Mouse (Mus musculus): ENCODE measurements around the gene Arl4a.

Gene Arl4a

GRCm38 (mm10) chr12:40009866-40010265 lies 28.0 kb downstream of the Arl4a start:
- no peak for DNase-seq (ENCODE audit: low spot score in 2 of 2)

- no peak for DNase-seq (ENCODE audit: low spot score in 2 of 2)
Measured at GRCm38 (mm10) chr12:40008459-40008858, 29.4 kb downstream of the Arl4a start.

GRCm38 (mm10) chr12:40004766-40005165 lies 33.1 kb downstream of the Arl4a start:
- no peak for DNase-seq (ENCODE audit: low spot score in 2 of 2)

GRCm38 (mm10) chr12:39998853-39999195 lies 39.0 kb downstream of the Arl4a start:
- no peak for DNase-seq (ENCODE audit: low spot score in 2 of 2)

- DNase-seq (ENCODE audit: low spot score in 2 of 2) = no peak
Measured at GRCm38 (mm10) chr12:39998070-39998852, 39.6 kb downstream of the Arl4a start.

GRCm38 (mm10) chr12:39997651-39998050 lies 40.2 kb downstream of the Arl4a start:
- DNase-seq (ENCODE audit: low spot score in 2 of 2) = no peak

GRCm38 (mm10) chr12:39996015-39996414 lies 41.8 kb downstream of the Arl4a start:
- DNase-seq (ENCODE audit: low spot score in 2 of 2) = no peak

- DNase-seq (ENCODE audit: low spot score in 2 of 2) = no peak
Measured at GRCm38 (mm10) chr12:39995609-39996008, 42.2 kb downstream of the Arl4a start.

- no peak for DNase-seq (ENCODE audit: low spot score in 2 of 2)
Measured at GRCm38 (mm10) chr12:39992767-39993302, 45.0 kb downstream of the Arl4a start.

GRCm38 (mm10) chr12:39990830-39991780 lies 46.7 kb downstream of the Arl4a start:
- no peak for DNase-seq (ENCODE audit: low spot score in 2 of 2)

- DNase-seq (ENCODE audit: low spot score in 2 of 2) = no peak
Measured at GRCm38 (mm10) chr12:39989136-39989535, 48.7 kb downstream of the Arl4a start.

GRCm38 (mm10) chr12:39987177-39987576 lies 50.6 kb downstream of the Arl4a start:
- DNase-seq (ENCODE audit: low spot score in 2 of 2) = no peak

GRCm38 (mm10) chr12:39985639-39986038 lies 52.2 kb downstream of the Arl4a start:
- no peak for DNase-seq (ENCODE audit: low spot score in 2 of 2)

- peak in 1 of 2 experiments; percentile 7 for DNase-seq (ENCODE audit: low spot score in 2 of 2)
Measured at GRCm38 (mm10) chr12:39979792-39980191, 58.0 kb downstream of the Arl4a start.

- peak; percentile 71 to 73 for DNase-seq (ENCODE audit: low spot score in 2 of 2)
Measured at GRCm38 (mm10) chr12:39979066-39979465, 58.8 kb downstream of the Arl4a start.

GRCm38 (mm10) chr12:39977996-39978590 lies 59.7 kb downstream of the Arl4a start:
- no peak for DNase-seq (ENCODE audit: low spot score in 2 of 2)

GRCm38 (mm10) chr12:39976426-39976825 lies 61.4 kb downstream of the Arl4a start:
- DNase-seq (ENCODE audit: low spot score in 2 of 2) = no peak

- peak; percentile 9 to 34 for DNase-seq (ENCODE audit: low spot score in 2 of 2)
Measured at GRCm38 (mm10) chr12:39975829-39976340, 61.9 kb downstream of the Arl4a start.

GRCm38 (mm10) chr12:39974977-39975583 lies 62.7 kb downstream of the Arl4a start:
- no peak for DNase-seq (ENCODE audit: low spot score in 2 of 2)

- peak in 1 of 2 experiments; percentile 20 for DNase-seq (ENCODE audit: low spot score in 2 of 2)
Measured at GRCm38 (mm10) chr12:39974273-39974672, 63.6 kb downstream of the Arl4a start.

GRCm38 (mm10) chr12:39969500-39969899 lies 68.3 kb downstream of the Arl4a start:
- DNase-seq (ENCODE audit: low spot score in 2 of 2) = no peak
